Mouse (Mus musculus) neural tube, embryonic 14.5 days (tissue): Measurements from ENCODE around the gene Ghrl. TPM values are rescaled to one million over a fixed set of nuclear protein-coding genes. Genes with fewer than 3 reads are reported as not detected.

Source experiments
- microRNA-seq: library from miRNA; unstranded; fragments of <30 nt; microRNA quantifications from one replicate; pipeline ENCODE4, GENCODE M21; 2016
- polyA plus RNA-seq: library from polyadenylated mRNA; unstranded; fragments of >200 nt; fragmentation: Nextera tagmentation; extraction: Ambion mirVana; gene quantifications from 2 replicates; pipeline ENCODE4 v1.2.1, GENCODE M21; 2014

The Ghrl gene
- polyA plus RNA-seq, 1 experiment from 2014 or later, result 1.5 TPM

Small RNA genes lying within 50 kb of the gene (microRNA-seq; reads per million reads assigned to microRNA genes)
- 0.85 reads per million for gene Mir7042

Other genes starting within 250 kb of the Ghrl start
- gene Il17rc, start 248.5 kb downstream of the Ghrl start, polyA plus RNA-seq, result 1.6 and 2.4 TPM in 2 replicates
- gene Creld1, start 236.6 kb downstream of the Ghrl start, polyA plus RNA-seq, result 66.4 and 72.4 TPM in 2 replicates
- 8.4 and 9.1 TPM in 2 replicates for gene Prrt3, start 217.9 kb downstream of the Ghrl start, polyA plus RNA-seq
- gene Emc3, start 188.2 kb downstream of the Ghrl start, polyA plus RNA-seq, result 111 and 116 TPM in 2 replicates
- 1.2 and 1.5 TPM in 2 replicates for gene Fancd2, start 188.2 kb downstream of the Ghrl start, polyA plus RNA-seq
- not detected in 2 replicates for gene Fancd2os, start 119.2 kb downstream of the Ghrl start, polyA plus RNA-seq
- gene Brk1, start 115.1 kb downstream of the Ghrl start, polyA plus RNA-seq, result 260 and 276 TPM in 2 replicates
- gene Vhl, start 95.9 kb downstream of the Ghrl start, polyA plus RNA-seq, result 83.1 and 84.7 TPM in 2 replicates
- gene Irak2, start 81.4 kb downstream of the Ghrl start, polyA plus RNA-seq, result 1.5 and 2.5 TPM in 2 replicates
- gene Tatdn2, start 22.8 kb downstream of the Ghrl start, polyA plus RNA-seq, result 1.5 and 2.0 TPM in 2 replicates
- 191 and 210 TPM in 2 replicates for gene Sec13, start 20.9 kb upstream of the Ghrl start, polyA plus RNA-seq